Mouse (Mus musculus): Measurements from ENCODE around the gene Parva. TPM values are rescaled to one million over a fixed set of nuclear protein-coding genes. Genes with fewer than 3 reads are reported as not detected.

Gene Parva
- total RNA-seq, 4 experiments from 2014 or later: 9.1 to 14.1 (median 11.4) TPM

DNA sequence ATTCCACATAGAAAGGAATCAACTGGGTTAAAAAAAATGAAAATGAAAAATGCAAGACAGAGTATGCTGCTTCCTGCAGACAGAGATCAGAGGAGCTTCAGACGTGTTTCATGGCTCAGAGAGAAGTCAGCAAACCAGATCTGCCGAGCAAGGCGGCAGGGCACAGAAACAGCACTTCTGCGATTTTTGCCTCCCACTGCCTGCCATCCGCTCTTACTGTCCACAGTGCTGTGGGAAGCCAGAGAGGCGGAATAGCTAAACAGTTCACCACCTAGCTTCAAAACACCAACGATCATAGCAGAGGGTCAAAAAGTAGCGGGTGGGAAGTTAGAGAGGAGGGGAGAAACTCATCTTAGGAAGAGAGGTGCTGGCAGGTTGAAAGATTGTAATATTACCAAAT, 84.0 kb downstream of the Parva start:
- DNase-seq (ENCODE audit: low spot score in 2 of 2): no peak

DNA sequence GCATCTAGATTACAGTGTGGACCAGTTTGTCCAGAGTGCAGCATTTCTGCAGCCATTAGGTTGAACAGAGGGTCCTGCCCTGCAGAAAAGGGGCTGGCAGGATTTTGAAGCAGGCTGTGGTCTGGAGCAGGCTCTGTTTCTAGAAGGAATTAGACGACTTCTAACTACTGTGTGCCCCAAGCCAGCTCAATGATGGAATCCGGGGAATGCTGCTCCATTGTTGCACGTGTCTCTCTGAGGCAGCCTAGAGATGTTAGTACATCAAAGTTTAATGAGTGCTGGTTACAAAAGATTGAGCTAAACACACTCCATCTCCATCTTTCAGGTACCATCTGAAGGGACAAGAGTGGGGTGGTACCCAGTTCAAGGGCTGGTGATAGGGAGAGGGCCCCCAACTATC, 85.0 kb downstream of the Parva start:
- no peak for DNase-seq (ENCODE audit: low spot score in 2 of 2)

DNA sequence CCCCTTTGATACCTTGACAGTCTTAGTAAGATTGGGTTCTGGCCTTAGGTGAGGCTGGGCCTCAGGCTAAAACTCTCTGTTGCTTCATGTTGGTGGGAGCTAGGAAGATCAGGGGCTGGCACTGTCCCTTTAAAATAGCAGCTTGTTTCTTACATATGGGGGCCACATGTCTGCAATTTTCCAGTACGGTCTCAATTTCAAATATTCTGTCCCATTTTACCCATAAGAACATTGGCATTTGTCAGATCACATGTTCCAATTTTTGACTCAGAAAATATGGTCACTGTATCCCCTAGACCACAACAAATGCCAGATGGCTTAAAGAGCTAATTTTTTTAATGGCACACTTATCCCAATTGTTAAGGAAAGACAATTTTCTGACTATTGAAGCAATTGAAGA, 85.6 kb downstream of the Parva start:
- DNase-seq (ENCODE audit: low spot score in 2 of 2): no peak

DNA sequence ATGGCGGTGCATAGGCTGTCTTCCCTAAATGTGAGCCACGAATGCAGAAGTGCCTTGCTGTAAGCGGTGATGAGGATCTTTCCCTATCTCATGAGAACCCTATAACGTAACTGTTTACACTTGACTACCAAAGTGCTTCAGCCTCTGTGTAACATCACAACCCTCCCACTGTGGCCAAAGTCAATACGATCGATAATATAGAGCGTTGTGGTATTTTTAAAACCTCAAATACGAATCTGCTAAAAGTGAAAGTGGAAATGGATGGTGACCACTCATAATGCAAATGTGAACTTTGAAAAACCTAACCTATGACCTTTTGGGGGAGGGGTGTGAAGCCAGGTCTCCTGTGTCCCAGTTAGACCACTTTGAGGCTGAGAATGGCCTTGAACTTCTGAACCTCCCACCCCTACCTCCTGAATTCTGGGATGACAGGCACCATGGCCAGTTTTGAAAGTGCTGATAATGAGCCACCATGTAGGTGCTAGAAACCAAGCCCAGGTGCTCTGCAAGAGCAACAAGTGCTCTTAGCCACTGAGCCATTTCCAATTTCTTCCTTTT, 87.4 kb downstream of the Parva start:
- no peak for DNase-seq (ENCODE audit: low spot score in 2 of 2)

DNA sequence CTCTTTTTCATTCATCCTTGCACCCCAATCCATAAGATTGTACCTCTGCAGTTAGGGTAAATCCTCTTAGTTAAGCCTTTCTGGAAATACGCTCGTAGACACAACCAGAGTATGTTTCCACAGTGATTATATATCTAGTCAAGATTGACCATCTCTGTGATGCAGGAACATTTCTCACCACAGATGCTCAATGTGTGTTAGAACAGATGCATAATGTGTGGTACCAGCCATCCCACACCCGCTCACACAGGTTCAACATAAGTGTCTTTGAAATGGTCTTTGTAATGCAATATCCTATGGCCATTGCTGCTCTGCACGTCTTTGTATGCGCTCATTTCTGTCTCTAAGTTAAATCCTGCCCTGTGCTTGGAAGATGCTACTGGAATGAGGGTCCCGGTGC, 98.2 kb downstream of the Parva start:
- no peak for DNase-seq (ENCODE audit: low spot score in 2 of 2)

DNA sequence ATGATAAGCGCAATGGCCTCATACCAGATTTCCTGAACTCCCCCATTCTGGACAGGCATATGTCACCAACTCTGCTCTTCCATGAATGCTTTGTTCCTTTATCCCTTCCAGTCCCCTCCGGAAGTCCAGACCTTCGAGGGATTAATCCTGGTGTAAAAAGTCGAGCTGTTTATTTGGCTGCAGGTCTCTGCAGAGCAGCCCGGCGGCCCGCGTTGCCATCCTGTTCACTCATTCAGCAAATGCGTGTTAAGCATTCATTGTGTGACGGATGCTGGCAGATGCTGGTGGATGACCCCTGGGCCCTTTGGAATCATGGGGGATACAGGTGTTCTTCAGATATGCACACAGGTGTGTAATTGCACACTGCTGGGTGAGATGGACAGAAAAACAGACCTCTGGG, 98.9 kb downstream of the Parva start:
- DNase-seq (ENCODE audit: low spot score in 2 of 2): no peak

DNA sequence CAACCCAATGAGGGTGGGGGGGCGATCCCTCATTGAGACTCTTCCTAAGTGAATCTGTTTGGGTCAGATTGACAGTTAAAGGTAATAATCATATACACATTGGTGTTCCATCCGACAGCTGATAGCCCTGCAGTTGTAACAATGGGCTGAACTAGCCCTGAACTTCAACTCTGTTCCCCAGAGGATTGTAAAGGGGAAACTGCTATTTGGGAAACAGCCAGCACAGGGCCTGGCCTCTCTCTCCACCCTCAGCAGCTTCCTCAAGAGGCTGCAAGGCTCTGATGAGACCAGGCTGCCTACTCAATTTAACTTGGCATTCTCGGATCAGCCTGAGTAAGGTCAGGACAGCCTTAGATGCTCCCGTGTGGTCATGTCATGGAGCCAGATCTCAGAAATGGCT, 99.9 kb downstream of the Parva start:
- DNase-seq (ENCODE audit: low spot score in 2 of 2): peak in 1 of 2 experiments; percentile 8

DNA sequence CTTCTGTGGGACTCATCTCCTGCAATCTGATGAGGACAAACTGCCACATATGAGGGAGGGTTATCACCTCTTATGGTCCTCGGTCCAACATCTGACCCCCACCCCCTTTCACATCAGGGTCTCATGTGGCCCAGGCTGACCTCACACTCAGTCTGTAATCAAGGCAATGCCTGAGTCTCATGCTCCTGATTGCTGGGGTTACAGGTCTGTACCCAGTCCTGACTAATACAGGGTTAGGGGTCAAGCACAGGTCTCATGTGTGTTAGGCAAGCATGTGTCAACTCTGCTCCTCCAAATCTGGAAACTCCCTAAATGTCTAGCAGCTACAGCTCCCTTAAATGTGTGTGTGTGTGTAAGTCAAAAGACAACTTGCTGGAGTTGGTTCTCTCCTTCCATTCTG, 100.8 kb downstream of the Parva start:
- DNase-seq (ENCODE audit: low spot score in 2 of 2): no peak

DNA sequence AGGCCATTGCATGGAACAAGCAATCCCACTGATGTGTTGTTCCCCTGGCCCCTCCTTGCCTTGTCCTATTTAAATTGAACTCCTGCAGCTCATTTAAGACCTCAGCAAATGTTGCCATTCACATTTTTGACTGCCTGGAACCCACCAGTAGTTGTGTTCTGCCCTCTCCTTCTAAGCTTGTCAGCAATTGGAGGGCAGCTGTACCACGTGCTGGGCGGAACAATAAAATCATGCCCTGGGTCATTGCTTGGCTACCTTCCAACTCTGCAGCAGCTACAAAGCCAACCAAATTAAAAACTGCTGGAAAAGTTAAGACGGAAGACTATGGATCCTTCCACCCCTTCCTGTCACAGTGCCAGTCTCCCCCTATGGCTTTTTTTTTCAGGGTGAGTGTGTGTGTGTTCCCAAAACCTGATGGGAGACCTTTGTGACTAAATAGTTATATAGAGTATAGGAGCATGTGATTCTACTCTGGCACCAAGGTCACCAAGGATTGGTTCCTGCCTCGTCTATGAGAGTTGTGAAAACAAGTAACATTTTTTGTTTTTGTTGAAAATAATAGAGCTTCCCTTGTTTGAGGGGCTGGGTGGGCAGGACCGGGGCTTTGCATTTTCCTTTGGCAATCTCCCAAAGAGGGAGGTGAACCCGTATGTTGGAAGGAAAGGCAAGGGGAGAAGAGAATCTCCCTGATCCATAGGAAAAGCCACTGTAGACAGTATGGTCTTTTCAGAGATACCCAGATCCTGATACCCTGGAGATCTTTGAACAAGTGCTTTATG, 101.5 kb downstream of the Parva start:
- no peak for DNase-seq (ENCODE audit: low spot score in 2 of 2)

DNA sequence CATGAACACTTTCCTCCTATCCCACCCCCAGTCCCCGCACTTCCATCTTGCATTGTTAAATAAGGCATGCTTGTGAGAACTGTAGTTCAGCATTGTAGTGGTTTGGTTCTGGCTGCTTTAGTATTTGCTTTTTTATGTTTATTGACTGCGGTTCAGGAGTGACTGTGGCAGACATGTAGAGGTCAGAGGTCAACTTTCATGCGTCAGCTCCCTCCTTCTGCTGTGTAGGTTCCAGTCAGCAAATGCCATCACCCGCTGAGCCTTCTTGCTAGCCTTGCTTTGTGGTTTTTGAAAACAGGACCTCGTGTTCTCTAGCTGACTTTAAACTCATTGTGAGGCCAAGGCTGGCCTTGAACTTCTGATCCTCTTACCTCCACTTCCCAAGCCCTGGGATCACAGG, 103.6 kb downstream of the Parva start:
- DNase-seq (ENCODE audit: low spot score in 2 of 2): no peak

DNA sequence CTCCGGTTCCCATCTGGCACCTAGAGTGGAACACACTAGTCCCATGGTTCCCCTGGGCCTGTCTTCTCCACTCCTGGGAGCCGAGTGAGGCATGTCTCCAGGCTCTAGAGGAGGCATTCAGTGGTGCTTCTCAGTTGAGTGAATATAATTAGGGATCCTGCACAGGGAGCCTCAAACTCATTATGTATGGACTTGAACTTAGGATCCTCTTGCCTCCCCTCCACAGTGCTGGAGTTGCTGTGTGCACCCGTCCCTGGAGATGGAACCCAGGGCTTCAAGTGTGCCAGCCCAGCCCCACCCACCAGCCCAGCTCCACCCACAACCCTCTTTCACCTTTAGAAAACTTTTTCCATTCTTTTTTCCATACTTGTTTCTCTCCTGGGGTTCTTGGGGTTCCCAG, 106.8 kb downstream of the Parva start:
- no peak for DNase-seq (ENCODE audit: low spot score in 2 of 2)

DNA sequence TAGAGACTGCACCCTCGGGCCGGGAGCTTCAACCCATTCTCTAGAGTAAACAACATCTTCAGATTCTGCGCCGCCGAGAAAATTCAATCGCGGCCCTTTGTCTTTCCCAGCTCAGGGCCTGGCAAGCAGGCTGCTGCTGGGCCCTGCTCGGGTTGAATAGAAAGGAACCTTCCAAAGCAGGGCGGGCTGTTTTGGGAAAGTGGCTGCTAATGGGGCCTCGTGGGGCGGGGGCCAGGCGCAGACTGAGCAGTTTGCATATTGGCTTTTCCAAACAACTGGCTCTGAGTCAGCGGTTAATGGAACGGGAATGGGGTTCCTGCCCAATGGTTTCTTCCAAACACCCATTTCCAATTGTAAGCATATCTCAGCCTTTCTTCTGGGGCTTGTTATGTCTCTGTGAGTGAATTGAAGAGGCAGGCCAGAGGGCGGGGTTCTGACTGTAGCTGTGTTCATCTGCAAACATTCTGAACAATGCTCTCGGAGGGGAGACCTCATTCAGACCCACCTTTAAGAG, 108.2 kb downstream of the Parva start:
- peak; percentile 60 to 78 for DNase-seq (ENCODE audit: low spot score in 2 of 2)

DNA sequence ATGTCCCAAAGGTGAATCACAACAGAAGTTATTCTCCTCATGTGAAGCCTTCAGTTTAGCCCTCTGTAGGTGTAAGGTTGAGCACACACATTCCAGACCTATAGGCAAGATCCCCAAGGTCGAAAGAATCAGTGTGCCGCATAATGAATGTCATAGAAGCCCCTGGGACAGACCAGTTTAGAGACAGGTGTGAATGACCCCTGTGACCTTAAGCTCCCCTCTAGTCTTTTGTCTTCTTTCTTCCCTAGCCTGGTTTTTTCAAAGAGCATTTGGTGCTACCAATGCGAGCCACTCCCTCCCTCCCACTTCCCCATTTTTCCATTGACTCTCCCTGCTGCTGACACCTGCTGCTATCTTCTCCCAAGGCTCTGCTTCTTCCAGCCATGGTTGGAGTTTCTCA, 121.8 kb downstream of the Parva start:
- no peak for DNase-seq (ENCODE audit: low spot score in 2 of 2)

DNA sequence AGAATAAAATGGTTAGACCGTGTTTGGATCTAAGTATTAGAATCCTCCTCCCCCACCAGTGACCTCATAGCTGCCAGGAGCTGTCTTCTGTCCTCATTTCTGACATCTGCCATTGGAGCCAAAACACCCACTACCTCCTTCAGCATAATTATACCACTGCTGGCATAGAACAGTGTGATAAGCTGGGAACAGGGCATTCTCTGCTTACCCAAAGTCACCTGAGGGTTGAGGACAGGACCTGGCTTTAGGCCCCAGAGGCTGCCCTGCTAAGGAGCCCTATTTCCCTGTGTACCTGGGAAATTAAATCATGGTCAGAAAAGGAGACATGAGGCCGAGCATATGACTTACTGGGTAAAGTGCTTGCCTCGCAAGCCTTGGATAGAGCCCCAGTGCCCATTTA, 134.2 kb downstream of the Parva start:
- DNase-seq (ENCODE audit: low spot score in 2 of 2): no peak

DNA sequence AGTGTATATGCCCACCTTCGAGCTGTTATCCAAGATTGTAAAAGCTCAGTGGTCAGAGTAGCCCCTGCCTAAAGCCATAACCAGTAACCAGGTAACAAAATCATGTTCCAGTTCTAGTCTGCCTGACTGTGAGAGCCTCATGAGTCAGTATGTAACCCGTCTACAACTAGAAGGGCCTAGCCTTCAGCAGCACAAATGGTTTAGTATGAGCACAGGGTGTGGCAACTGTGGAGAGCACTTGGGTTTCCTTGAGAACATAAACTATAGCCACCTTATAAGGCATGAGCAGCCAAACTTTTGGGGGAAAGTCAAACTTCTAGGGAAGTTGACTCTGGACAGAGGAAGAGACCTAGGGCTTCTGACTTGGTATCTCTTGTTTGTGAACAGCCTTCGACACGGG, 139.7 kb downstream of the Parva start:
- no peak for DNase-seq (ENCODE audit: low spot score in 2 of 2)

DNA sequence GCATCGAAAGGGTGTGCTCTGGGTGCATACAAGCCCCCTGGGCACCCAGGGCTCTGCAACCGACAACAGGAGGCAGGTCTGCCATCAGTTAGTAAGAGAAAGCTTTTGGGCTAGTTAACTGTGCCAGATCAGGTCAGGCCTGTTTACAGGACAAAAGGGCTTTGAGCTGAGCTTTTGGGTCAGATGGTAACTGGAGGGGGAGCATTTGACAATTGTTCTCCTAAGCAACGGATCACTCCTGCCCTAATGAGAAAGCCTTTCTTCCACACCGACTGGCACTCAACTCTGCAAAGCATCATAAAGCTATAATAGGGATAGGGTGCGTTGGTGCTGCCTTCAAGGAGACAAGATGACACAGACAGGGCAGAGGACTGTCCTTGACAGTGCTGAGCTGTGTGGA, 141.7 kb downstream of the Parva start:
- no peak for DNase-seq (ENCODE audit: low spot score in 2 of 2)

DNA sequence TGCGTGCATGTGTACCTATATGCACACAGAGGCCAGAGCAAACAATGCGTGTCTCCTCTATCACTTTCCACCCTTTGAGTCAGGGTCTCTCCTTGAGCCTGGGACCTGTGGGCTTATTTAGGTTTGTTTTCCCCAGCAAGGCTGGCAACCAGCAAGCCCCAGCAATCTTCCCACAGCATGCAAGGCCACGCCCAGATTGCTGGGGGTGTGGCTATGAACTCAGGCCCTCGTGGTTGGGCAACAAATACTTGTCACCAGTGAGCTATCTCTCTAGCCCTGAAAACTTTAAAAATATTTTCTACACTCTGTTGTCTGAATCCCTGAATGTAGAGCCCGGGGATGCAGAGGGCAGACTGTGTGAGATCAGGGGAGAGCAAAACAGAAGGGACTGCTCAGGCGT, 154.3 kb downstream of the Parva start:
- no peak for DNase-seq (ENCODE audit: low spot score in 2 of 2)

DNA sequence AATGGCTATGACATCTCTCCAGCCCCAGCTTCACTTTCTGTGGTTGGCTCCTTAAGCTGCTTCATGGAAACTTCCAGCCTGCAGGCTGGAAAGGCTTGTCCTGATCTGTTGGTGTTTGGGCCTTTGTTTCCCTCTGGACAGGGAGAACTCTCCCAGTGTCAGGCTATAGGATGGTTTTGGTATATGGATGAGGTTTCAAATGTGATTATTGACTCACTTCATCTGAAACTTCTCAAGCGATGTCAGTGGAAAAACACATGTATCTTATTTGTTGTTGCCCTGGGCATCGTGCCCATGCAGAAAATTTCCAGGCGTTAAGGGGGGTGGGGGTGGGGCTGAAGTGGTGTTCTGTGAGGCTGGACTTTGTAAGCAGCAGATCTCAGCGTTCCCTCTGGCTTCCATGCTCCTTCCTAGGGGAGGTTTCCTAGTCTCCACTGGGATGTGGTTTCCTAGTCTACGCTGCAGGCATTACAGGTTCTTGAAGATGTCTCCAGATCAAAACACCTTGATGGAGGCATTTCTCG, 155.6 kb downstream of the Parva start:
- DNase-seq (ENCODE audit: low spot score in 2 of 2): no peak

DNA sequence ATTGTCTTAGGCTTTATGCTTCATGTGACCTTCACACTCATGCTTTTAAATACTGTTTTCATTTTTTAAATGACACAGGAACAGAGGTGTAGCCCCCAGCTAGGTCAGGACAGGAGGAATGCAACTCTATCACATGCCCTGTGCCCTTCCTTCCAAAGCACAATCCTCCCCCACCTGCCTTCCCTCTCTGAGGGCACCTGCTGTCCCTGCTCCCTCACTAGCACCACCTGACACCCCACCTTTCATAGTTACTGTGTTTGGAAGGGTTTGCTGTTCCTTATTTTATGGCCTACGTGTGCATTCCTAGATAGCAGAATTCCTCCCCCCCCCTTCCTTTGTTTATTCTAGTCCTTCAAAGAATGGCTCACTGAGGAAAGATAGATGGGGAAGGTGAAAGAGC, 160.1 kb downstream of the Parva start:
- no peak for DNase-seq (ENCODE audit: low spot score in 2 of 2)

DNA sequence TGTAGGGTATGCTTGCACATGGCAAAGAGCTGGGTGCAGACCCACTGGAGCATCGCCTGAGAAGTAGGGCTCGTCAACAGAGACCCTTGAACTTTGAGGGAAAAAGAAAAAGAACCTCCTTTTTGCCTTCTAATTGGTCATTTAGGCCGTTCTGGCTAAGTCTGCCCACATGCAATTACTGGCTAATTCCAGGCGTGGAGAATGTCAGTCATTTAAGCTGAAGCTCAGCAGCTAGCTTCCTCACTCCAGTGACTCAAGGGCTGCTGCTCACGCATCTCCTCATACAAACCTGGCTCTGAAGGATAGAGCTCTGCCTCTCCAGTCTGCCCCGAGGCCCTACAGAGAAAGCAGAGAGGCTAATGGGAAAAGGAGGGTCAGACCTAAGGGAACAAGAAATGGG, 162.2 kb downstream of the Parva start:
- no peak for DNase-seq (ENCODE audit: low spot score in 2 of 2)

DNA sequence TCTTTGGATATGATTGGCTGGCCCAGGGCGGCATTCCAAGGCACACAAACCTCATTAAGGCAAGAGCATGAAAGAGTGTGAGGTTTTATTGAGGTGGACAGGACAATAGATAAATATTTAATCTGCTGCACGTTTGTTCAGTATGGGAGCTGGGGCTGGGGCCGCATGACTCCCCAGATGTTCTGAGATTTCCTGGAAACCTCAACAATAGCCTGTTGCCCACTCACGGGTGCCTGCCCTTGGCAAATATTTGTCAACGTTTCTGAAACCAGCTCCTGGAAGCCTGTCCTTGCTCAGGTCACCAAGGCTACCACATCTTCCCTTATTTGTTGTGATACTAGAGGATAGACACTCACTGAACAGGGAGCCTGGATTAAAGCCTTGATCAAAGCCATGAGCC, 166.3 kb downstream of the Parva start:
- no peak for DNase-seq (ENCODE audit: low spot score in 2 of 2)

DNA sequence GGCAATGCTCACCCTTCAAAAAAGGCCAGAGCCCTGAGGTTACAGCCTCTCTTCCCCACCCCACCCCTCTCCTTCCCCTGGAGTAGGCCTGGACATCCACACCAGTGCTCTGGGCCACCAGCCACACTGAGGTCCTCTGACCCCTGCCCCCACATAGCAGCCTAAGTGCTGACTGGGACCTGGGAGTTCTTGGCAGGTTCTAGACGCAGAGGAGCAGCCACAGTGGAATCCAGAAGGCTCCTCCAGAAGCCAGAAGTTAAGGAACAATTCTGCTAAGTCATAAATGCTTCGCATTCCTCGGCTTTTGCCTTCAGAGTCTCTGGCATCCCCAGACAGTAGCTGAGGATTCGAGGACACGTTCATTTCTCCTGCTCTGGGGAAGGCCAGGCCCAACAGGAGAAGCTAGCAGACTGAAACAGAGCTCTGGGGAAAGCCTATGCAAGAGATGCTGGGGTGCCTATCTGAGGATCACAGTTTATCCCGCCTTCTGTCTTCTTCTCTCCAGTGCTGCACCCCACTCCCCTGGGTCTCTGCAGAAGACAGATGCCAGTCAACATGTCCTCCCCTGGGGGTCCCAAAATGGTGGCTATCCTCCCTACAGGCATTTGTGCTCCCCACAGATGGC, 168.0 kb downstream of the Parva start:
- no peak for DNase-seq (ENCODE audit: low spot score in 2 of 2)

DNA sequence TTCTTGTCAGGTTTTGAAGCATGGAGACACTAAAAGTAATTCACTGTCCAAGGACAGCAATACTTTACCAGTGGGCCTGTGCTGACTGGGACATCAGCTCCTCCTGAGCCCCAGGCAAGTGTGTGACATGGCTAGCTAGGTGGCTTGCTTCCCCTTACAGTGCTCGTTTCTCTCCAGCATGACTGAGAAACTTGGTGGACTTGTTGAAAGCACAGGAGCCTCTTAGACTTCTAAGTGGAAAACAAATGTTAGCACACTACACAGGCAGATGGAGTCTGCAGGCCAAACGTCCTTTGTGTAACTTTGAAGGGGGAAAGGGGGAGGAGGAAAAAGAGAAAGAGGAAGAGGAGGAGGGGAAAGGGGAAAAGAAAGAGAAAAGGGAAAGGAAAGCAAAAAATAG, 172.3 kb downstream of the Parva start:
- DNase-seq (ENCODE audit: low spot score in 2 of 2): no peak

Measured in gastrocnemius, adult 8-10 months (tissue).